Mouse (Mus musculus) C2C12 (cell line): ENCODE results near the gene Mlx.

Experiments used
- CEBPB ChIP-seq: IDR thresholded peaks from one replicate; pipeline ENCODE4 v1.6.1; 2011; ENCODE audit warnings: low read depth, mild to moderate bottlenecking, control low read depth, moderate library complexity
- CTCF ChIP-seq: IDR thresholded peaks from one replicate; pipeline ENCODE4 v1.5.1; 2011; ENCODE audit not compliant: control insufficient read depth, insufficient read depth, insufficient read length
- MAX ChIP-seq: IDR thresholded peaks from one replicate; pipeline ENCODE4 v1.6.1; 2011; ENCODE audit warnings: mild to moderate bottlenecking, control low read depth
- MYOD1 ChIP-seq: IDR thresholded peaks from one replicate; pipeline ENCODE4 v1.6.1; 2011; ENCODE audit warnings: low read depth; ENCODE audit not compliant: control insufficient read depth, insufficient read length
- MYOG ChIP-seq: IDR thresholded peaks from one replicate; pipeline ENCODE4 v1.6.1; 2011; ENCODE audit not compliant: control insufficient read depth, insufficient read length; ENCODE audit errors: extremely low read depth
- USF1 ChIP-seq: IDR thresholded peaks from one replicate; pipeline ENCODE4 v1.6.1; 2011; ENCODE audit warnings: low read depth, mild to moderate bottlenecking, control low read depth, moderate library complexity

DNA sequence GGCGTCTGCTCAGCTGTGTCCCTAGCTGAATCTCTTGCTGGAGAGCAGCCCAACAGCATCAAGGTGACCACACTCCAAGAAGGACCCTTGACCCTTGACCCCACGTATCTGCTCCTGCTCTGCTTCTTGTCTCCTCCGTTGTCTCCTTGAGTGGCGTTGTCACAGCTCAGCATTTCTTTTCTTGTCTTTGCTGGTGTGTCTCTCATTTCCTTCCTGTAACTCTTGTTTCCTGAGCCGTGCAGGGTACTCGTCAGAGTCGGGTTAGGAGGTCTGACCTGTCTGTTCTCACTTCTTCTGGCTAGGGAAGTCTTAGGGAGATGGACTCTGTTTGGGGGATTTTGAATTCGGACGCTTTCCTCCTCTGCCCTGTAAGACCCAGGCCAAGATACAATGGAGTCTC is 40.6 kb upstream of the Mlx start:
- TF ChIP-seq CTCF (no peak), MAX (no peak), MYOG (no peak), USF1 (no peak), MYOD1 (no peak), CEBPB (no peak)
